Mouse (Mus musculus) left cerebral cortex, postnatal 14 days (tissue): ENCODE measurements at regions not wholly inside any gene's neighbourhood (a gene's known extent, or its start where the extent isn't known, plus 50 kb on each side); places are given as distances from the start of the nearest gene placed in this dataset.
"Not testable (repeated sequence)": the region's sequence is repeated elsewhere in the genome, so short reads cannot be mapped to it uniquely, and the experiment has no call there.

Experiments used
- DNase-seq, 2 experiments: peaks; one replicate each; pipeline ENCODE4 v3.0.0; 2021 to 2022; ENCODE audit warnings: low spot score in 2 of 2, mixed read lengths in 1 of 2
- intact Hi-C: fragments of 180-260 bp; cut with DNase I; formaldehyde crosslinking; loops from one replicate; pipeline ENCODE4 v1.15.1; 2025

DNA sequence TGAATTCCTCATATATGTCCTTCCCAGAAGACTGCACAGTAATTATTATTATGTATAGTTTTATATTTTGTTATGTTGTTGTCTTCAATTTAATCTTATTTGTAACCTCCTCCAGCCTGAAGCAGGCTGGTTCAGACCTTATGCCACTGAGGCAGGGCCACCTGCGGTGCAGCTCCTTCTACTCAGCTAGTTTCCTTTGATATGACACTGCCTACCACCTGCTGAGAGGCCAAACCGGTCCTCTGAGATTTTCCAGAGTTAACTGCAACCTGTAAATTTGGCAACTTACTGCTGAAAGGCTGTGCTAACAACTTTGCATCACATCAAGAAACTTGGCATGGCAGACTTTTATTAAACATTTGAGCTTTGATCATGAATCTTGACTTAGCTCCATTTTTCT, 691.3 kb downstream of the Dad1 start:
- intact Hi-C loops = no loop called here

DNA sequence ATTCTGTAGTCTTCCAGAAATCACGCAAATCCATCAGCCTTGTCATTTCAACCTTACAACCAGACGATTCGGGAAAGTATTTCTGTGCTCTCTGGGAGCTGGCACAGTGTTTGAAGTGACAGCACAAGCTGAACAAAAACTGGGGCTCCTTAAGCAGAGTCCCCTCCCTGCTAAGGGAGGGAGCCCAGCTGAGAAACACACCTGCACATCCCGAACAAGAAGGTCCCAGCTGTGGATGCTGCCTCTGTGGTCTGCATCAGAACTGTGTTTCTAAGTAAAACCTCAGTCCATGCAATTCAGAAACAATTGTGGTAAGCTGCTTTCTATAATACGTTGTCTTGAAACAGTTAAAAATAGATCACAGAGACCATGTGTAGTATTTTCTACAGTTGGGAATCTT, 693.8 kb downstream of the Dad1 start:
- DNase-seq, intact Hi-C loops: not testable (repeated sequence)

More for the DNA sequence above, 691.3 kb downstream of the Dad1 start:
- DNase-seq = no peak

DNA sequence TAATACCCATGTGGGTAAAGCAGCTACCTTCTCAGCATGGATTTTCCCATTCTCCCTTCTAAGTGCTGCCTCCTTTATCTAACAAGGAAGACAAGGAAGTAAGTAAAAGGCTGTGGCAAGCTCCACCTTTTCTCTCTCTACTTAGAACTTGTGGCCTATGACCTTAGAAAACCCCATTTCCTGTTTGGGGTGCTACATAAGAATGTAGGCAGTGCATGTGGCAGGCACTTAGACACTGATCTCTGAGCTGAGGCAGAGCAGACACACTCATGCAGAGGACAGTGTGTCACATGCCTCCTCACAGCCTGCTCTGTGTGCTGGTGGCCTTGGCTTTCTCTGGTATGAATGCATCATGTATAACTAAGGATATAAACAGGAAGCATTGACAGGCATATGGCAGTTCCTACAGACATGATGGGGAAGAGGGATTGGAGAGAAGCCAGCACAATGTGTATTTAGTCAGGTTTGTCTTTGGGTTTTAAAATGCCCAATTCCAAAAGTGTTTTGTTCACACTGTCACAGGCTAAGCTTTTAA, 694.5 kb downstream of the Dad1 start:
- intact Hi-C loops, DNase-seq: not testable (repeated sequence)

DNA sequence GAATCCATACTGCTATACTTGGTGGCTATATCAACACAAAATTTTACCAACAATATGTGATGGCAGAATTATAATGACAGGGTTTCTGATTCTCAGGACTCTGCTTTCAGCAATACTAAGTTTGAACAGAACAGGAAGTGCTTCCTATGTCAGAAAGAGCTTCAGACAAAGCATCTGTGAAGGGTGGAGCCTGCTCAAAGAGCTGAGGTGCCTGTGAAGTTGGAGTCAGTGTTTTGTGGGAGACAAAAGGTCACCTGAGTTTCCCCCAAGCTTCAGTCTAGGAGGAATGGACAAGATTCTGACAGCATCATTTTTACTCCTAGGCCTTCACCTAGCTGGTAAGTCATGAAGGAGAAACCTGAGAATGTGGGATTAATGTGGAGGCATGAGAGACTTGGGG, 700.1 kb downstream of the Dad1 start:
- intact Hi-C loops = no loop called here
- DNase-seq = no peak

- DNase-seq = peak; percentile 13 to 19
- intact Hi-C loops = not testable (repeated sequence)
These were observed 706.5 kb downstream of the Dad1 start for GRCm38 (mm10) chr14:53547365-53547764.

DNA sequence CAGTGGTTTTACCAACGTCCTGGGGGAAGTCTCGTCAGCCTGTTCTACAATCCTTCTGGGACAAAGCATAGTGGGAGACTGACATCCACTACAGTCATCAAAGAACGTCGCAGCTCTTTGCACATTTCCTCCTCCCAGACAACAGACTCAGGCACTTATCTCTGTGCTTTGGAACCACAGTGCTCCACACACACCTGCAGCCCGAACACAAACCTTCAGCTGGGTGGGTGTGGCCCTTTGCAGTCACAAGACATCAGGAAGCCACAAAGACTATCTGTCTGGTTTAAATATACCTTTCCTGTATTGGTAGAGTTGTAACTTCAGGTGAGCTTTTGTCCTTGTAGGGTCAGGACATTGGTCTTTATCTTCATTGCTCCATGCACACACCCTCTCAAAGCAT, 708.6 kb downstream of the Dad1 start:
- intact Hi-C loops = no loop called here
- DNase-seq = no peak

GRCm38 (mm10) chr14:53541640-53542039, 712.3 kb downstream of the Dad1 start:
- peak in 1 of 2 experiments; percentile 11 for DNase-seq
- intact Hi-C loops = not testable (repeated sequence)

DNA sequence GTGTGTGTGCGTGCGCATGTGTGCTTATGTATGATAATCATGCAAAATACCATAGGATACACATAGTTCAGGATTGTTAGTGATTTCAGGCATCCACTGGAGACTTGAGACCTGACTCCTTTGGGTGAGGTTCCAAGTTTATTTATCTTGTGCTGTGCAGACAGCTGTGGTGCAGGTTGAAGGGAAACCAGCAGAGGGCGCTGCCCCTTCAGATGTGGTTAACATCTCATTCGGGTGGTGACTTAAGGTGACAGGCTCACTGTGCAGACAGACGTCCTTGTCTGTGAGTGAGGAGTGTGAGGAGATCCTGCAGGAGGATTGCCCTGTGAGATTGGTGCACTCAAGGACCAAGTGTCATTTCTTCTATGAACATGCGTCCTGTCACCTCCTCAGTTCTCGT, 716.0 kb downstream of the Dad1 start:
- DNase-seq, intact Hi-C loops: not testable (repeated sequence)

DNA sequence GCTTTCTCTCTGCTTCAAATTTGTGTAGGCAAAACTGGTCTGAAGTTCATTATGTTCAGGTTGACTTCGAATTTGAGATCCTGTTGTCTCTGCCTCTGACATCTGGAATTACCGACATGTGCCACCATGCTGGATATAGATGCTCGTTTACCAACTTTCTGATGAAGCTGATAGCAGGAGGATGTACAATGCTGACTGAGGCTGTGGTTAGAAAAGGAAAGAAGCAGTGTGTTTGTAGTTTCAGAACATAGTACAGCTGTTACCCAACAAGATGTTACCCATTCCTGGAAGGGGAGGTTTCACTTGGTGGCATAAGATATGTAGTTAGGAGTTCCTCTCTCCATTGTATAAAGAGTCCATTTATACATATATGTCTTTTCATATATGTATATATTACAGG, 730.5 kb downstream of the Dad1 start:
- DNase-seq, intact Hi-C loops: not testable (repeated sequence)

- DNase-seq, intact Hi-C loops: not testable (repeated sequence)
These were observed 735.0 kb downstream of the Dad1 start for GRCm38 (mm10) chr14:53518954-53519353.

- intact Hi-C loops, DNase-seq: not testable (repeated sequence)
These were observed 737.2 kb downstream of the Dad1 start for GRCm38 (mm10) chr14:53516623-53517238.

GRCm38 (mm10) chr14:53505389-53505788, 748.5 kb downstream of the Dad1 start:
- intact Hi-C loops = not testable (repeated sequence)
- peak; percentile 42 to 45 for DNase-seq

DNA sequence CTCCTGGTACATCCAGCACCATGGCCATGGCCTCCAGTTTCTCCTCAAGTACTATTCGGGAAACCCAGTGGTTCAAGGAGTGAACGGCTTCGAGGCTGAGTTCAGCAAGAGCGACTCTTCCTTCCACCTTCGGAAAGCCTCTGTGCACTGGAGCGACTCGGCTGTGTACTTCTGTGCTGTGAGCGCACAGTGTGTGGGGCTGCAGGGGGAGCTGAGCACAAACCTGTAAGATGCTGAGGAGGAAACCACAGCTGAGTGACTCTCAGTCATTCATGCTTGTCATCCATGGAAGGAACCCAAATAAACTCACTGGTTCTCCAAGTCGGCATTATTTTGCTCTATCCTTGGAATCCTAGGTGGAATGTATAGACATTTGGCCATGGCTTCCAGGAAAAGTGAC, 765.5 kb downstream of the Dad1 start:
- intact Hi-C loops, DNase-seq: not testable (repeated sequence)

GRCm38 (mm10) chr14:53487611-53488010, 766.3 kb downstream of the Dad1 start:
- DNase-seq, intact Hi-C loops: not testable (repeated sequence)

DNA sequence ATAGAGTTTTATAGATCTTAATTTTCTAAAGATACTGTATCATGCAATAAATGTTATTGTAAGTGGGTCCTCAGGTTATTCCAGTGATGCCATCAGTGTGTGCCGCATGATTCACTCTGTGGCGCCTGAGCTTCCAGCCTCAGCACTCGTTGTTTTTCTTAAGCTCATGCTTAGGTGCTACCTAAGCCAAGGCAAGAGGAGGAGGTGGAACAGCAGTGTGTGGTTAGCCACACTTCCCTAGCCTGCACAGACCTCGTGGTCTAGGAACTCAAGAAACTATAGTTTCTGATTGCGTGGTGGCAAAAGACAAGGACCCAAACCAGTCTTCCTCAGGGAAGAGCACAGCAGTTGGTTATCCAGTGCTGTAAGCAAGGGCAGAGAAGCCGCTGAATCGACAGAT, 779.7 kb downstream of the Dad1 start:
- DNase-seq, intact Hi-C loops: not testable (repeated sequence)

DNA sequence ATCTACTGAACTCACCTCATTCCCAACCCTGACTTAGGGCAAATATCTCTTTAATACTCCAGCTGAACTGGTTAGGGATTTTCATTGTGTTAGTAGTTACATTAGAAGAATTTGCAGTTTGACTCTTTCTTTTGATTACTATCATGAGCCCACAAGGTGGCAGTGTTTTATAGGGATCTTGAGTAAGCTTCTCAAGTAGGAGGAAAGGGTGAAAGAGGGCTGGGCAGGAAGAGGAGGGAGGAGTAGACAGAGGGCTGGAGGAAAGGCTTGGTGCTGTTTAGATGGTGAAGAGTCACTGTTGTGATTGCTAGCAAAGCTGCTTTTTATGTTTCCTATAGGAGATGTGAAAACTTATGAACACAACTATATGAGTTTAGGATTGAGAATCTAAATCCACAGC, 793.1 kb downstream of the Dad1 start:
- intact Hi-C loops, DNase-seq: not testable (repeated sequence)

DNA sequence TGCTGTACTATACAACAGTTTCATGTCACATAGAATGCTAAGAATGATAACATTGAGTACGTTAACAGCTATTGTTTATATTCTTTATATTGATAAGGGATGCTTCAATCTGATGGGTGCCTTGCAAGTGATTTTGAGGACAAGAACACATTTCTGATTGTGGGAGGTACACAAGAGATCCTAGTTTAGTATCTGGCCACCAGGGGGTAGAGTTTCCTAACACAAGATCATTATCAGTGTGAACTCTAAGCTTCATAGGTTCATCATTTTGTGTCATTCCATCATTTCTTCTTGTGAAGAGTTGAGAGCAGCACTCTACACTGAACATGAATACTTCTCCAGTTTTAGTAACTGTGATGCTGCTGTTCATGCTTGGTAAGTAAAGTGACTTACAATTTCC, 799.9 kb downstream of the Dad1 start:
- DNase-seq = no peak
- intact Hi-C loops = no loop called here

- DNase-seq = not testable (repeated sequence)
- intact Hi-C loops = loop anchor here (10.0 kb wide), 1 partner anchor 715 kb away; no protein-coding TSS in a partner anchor
These were observed 814.3 kb downstream of the Dad1 start for GRCm38 (mm10) chr14:53439643-53440042.

GRCm38 (mm10) chr14:53430130-53430529, 823.8 kb downstream of the Dad1 start:
- DNase-seq = not testable (repeated sequence)
- intact Hi-C loops = loop anchor here (10.0 kb wide), 1 partner anchor 705 kb away; no protein-coding TSS in a partner anchor

DNA sequence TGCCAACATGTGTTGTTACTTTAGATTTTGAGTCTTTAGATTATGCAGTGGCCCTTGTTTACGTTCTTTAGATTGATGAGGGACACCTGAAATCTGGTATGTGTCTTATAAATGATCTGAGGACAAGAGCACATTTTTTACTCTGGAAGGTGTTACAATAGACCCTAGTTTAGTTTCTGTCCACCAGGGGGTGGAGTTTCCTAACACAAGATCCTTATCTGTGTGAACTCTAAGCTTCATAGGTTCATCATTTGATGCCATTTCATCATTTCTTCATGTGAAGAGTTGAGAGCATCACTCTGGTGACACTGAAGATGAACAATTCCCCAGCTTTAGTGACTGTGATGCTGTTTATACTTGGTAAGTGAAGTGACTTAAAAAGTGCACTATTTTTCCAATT, 825.5 kb downstream of the Dad1 start:
- DNase-seq, intact Hi-C loops: not testable (repeated sequence)

GRCm38 (mm10) chr14:53427636-53428035, 826.3 kb downstream of the Dad1 start:
- intact Hi-C loops, DNase-seq: not testable (repeated sequence)
